Mouse (Mus musculus): ENCODE results near the gene Tmem150a.

The Tmem150a gene

DNA sequence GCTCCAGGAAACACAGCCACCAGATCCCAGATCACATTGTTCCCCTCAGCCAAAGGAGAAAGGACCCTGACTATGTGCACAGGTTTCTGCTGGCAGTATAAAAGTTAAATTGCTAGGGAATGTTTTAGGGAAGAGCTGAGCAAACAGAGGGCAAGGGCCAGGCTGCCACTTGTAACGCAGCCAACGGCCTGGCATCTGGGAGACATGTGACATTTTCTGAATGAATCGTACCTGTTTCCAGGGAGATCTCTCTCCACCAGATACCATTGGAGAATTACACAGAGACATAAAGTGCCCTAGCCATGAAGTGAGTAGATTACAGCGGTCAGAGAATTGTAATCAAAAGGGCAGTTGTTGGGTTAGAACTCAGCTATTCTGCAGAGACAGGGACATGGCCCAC is 17.9 kb downstream of the Tmem150a start:
- no peak for DNase-seq (ENCODE audit: low read depth, low spot score)

GRCm38 (mm10) chr6:72374206-72374605 is 19.0 kb downstream of the Tmem150a start:
- no peak for DNase-seq (ENCODE audit: low read depth, low spot score)

DNA sequence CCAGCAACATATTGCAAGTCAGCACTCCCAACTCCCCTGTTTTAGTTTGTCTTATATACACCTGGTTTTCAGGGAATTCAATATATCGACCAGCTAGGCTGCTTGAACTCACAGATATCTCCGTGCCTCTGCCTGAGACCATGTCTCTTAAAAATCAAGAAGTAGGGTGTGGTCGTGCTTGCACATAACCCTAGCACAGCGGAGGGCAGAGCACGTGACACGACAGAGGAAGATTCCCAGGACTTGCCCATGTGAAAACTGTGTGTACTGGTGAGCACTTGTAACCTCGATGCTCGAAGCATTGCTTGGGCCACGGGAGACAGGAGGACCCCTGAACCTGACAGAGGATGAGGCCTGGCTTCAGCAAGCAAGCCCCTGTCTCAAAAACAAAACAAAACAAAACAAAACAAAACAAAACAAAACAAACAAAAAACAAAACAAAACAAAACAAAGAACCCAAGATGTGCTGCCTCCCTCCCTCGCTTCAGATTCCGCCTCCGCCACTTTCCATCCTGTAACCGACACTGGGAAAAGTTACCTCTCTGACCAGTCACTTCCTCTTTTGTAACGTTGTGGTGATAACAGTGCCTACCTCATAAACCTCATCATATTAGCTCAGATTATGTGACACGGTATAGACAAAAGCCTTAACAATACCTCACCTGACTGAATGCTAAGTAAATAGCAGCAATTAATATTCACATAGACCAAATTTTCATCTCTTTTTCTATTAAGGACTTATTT is 19.7 kb downstream of the Tmem150a start:
- no peak for DNase-seq (ENCODE audit: low read depth, low spot score)

GRCm38 (mm10) chr6:72378510-72379234 is 23.4 kb downstream of the Tmem150a start:
- no peak for DNase-seq (ENCODE audit: low read depth, low spot score)

GRCm38 (mm10) chr6:72379377-72380130 is 24.3 kb downstream of the Tmem150a start:
- DNase-seq (ENCODE audit: low read depth, low spot score) = no peak

- DNase-seq (ENCODE audit: low read depth, low spot score) = peak; percentile 46
These were observed 25.0 kb downstream of the Tmem150a start, which contains the start of gene Vamp5 for GRCm38 (mm10) chr6:72380131-72380770. TSS of gene Vamp5 (minus strand) at chr6:72380468.

DNA sequence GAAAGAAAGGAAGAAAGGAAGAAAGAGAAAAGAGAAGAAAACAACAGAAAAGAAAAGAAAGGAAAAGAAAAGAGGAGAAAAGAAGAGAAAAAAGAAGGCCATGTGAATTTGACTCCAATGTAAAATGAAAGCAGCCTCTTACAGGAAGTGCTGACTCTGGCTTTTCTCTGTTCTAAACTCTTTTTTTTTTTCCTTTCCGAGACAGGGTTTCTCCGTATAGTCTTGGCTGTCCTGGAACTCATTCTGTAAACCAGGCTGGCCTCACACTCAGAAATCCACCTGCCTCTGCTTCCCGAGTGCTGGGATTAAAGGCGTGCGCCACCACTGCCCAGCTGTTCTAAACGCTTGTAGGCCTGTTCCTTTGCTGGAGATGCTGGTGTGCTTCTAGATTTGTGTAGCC is 27.2 kb downstream of the Tmem150a start:
- no peak for DNase-seq (ENCODE audit: low read depth, low spot score)

DNA sequence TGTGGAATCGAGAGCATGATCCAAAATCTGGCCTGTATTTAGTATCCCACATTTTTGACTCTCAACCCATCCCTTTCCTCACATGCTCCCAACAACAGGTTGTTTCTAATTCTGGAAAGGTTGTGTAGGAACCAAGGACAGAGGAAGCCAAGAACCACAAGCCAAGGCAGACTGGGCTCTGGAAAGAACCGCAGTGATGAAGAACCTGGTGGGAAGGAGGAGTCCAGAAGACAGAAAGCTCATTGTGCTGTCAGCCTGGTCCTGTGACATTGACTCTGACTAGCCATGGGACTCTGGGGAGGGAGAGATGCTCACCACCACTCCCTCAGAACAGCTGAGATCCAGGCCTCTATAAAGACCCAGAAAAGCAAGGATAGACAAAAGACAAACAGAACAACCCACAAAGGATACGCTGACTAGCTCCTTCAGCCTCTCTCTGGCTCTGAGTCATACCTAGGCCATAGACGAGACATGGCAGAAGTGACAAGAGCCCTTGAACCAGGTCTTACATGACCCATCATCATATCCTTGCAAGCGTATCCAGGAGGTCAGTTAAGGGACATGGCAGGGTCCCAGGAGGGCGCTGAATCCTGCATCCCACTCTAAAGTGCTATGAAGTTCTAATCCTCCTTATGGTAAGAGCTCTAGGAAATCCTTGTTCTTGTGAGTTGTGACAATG is 28.0 kb downstream of the Tmem150a start:
- no peak for DNase-seq (ENCODE audit: low read depth, low spot score)

GRCm38 (mm10) chr6:72383952-72384351 is 28.7 kb downstream of the Tmem150a start:
- DNase-seq (ENCODE audit: low read depth, low spot score) = no peak

- DNase-seq (ENCODE audit: low read depth, low spot score) = no peak
These were observed 30.0 kb downstream of the Tmem150a start for GRCm38 (mm10) chr6:72385258-72385657.

DNA sequence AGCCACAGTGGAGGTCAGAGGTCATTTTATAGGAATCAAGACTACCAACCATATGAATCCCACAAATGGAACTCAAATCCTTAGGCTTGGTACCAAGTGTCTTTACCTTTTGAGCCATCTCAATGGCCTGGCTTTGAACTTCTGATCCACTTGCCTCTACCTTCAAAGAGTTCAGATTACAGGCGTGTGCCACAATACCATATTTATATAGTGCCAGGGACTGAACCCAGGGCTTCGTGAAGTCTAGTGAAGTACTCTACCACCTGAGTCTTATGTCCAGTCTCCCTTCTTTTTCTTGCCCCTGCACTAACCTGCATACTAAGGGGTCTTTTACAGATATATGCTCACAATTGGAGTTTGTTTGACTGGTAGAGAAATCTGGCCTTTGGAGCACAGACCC is 31.3 kb downstream of the Tmem150a start:
- no peak for DNase-seq (ENCODE audit: low read depth, low spot score)

- DNase-seq (ENCODE audit: low read depth, low spot score) = no peak
These were observed 32.6 kb downstream of the Tmem150a start for GRCm38 (mm10) chr6:72387816-72388215.

GRCm38 (mm10) chr6:72388266-72388665 is 33.0 kb downstream of the Tmem150a start:
- no peak for DNase-seq (ENCODE audit: low read depth, low spot score)

- DNase-seq (ENCODE audit: low read depth, low spot score) = peak; percentile 69
These were observed 33.6 kb downstream of the Tmem150a start for GRCm38 (mm10) chr6:72388791-72389329.

DNA sequence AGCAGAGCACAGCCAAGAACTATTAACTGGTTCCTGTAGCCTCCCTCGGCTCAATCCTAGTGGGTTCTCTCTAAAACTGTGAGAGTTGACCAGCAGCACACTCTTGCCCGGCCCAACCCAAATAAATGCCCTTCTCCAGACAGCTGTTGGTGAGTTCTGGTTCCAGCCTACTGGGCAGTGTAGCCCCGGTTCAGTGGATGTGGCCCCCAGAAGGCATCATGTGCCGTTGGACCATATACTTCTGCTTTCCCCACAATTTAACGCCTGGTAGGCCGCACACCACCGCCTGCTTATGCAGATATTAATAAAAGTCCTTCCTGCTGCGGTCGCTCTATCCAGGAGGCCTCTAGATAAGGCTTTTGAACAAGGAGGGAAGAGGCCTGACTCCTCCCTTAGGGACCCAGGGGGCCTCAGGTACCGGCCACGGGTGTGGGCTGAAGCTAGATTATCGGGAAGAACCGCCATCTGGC is 34.3 kb downstream of the Tmem150a start:
- DNase-seq (ENCODE audit: low read depth, low spot score) = no peak

DNA sequence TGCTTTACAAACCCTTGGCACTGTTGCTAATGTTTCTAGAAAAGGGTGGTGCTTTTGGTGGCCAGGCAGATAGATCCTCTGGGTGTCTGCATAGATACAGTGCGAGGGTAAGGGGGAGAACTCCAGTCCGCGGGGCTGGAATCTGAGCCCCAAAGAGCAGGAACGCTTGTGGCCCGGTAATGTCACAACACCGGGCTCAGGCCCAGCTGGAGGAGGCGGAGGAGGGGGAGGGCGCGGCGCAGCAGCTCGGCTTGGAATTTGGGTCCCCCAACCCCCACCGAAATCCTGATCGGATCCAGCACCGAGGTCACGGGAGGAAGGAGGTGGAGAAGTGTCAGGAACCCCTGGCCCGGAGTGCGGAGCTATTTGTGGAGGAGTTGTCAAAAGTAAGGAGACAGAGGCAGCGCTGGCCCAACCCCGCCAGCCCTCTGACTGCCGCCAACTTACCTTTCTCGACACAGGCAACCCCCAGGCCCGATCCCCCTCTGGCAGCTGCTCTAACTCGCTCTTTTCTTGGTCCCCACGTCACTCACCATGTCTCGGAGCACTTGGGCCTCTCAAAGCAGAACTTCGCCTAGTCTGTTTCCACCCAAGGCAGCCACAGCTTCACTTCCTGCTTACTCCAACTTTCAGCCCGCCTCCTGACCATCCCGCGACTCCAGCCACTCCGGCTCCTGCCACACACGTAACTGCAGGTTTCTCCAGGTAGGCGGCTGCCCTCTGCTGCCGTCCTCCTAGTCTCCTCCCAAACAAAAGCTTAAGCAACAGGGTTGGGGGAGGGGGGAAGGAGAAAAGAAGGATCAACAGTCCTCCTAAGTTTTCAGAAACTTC is 34.9 kb downstream of the Tmem150a start, which contains the start of gene Vamp8:
Gene Vamp8, minus strand, starts transcription at position 763 of the 831 bp plus-strand sequence.
- DNase-seq (ENCODE audit: low read depth, low spot score) = peak; percentile 52

- no peak for DNase-seq (ENCODE audit: low read depth, low spot score)
These were observed 35.7 kb downstream of the Tmem150a start for GRCm38 (mm10) chr6:72390795-72391521.

- no peak for DNase-seq (ENCODE audit: low read depth, low spot score)
These were observed 37.1 kb downstream of the Tmem150a start for GRCm38 (mm10) chr6:72392341-72392740.

GRCm38 (mm10) chr6:72396837-72397251 is 41.6 kb downstream of the Tmem150a start:
- DNase-seq (ENCODE audit: low read depth, low spot score) = no peak
